Mouse (Mus musculus) limb, embryonic 14.5 days (tissue): ENCODE data around the gene Slpi. TPM values are rescaled to one million over a fixed set of nuclear protein-coding genes. Genes with fewer than 3 reads are reported as not detected.

ENCODE experiments used
- ATAC-seq: fragments of 200-750 bp; cut with Nextera tagmentation; 2 replicates; pipeline ENCODE4 v1.8.0; 2017; ENCODE audit warnings: low read depth, moderate number of reproducible peaks, moderate TSS enrichment; ENCODE audit not compliant: low FRiP score
- DNase-seq: peaks from one replicate; pipeline ENCODE4 v3.0.0-alpha.2; 2015; ENCODE audit warnings: low spot score
- H3K27ac ChIP-seq: fragments of 300-500 bp; sonication (generic); replicated peaks from 2 replicates; pipeline ENCODE4 v1.5.1; 2014; ENCODE audit warnings: low read depth, mild to moderate bottlenecking, low read length, moderate library complexity, mixed read lengths
- H3K27me3 ChIP-seq: fragments of 300-500 bp; sonication (generic); 2 replicates; pipeline ENCODE4 v1.6.1; 2014; ENCODE audit warnings: low read length, mixed read lengths; ENCODE audit not compliant: control insufficient read depth, insufficient read depth
- H3K36me3 ChIP-seq: fragments of 300-500 bp; sonication (generic); 2 replicates; pipeline ENCODE4 v1.6.1; 2014; ENCODE audit warnings: mild to moderate bottlenecking, low read length, moderate library complexity, mixed read lengths; ENCODE audit not compliant: control insufficient read depth, insufficient read depth
- H3K4me1 ChIP-seq: fragments of 300-500 bp; sonication (generic); 2 replicates; pipeline ENCODE4 v1.6.1; 2014; ENCODE audit warnings: antibody characterized with exemption, low read length, mixed read lengths; ENCODE audit not compliant: control insufficient read depth, insufficient read depth
- H3K4me2 ChIP-seq: fragments of 300-500 bp; sonication (generic); replicated peaks from 2 replicates; pipeline ENCODE4 v1.6.1; 2014; ENCODE audit warnings: low read depth, mild to moderate bottlenecking, low read length, moderate library complexity; ENCODE audit not compliant: severe bottlenecking
- H3K4me3 ChIP-seq: fragments of 300-500 bp; sonication (generic); replicated peaks from 2 replicates; pipeline ENCODE4 v1.5.1; 2014; ENCODE audit warnings: low read length
- H3K9ac ChIP-seq: fragments of 300-500 bp; sonication (generic); 2 replicates; pipeline ENCODE4 v1.6.1; 2014; ENCODE audit warnings: mild to moderate bottlenecking, low read depth, low read length, moderate library complexity; ENCODE audit not compliant: severe bottlenecking
- H3K9me3 ChIP-seq: fragments of 300-500 bp; sonication (generic); 2 replicates; pipeline ENCODE4 v1.6.1; 2016; ENCODE audit warnings: low read length; ENCODE audit not compliant: control insufficient read depth
- POLR2A ChIP-seq: fragments of 200-500 bp; IDR thresholded peaks from 2 replicates; pipeline ENCODE4 v1.8.0; 2012; ENCODE audit warnings: inconsistent platforms, mild to moderate bottlenecking, moderate library complexity, borderline replicate concordance; ENCODE audit not compliant: insufficient read depth, insufficient read length; ENCODE audit errors: extremely low read depth
- WGBS: fragments of 180-500 bp; shearing (Covaris S2); extraction: QIAGEN DNeasy Blood & Tissue Kit; methylation state at CpG from one replicate; pipeline ENCODE4 v1.1.7; 2014; 5-methylcytosine and 5-hydroxymethylcytosine counted together
- polyA plus RNA-seq, 2 experiments: library from polyadenylated mRNA; depleted of rRNA in 1 of 2; stranded (reverse) in 1 of 2; unstranded in 1 of 2; fragments of >200 nt; fragmentation: Nextera tagmentation in 1 of 2; extraction: Ambion mirVana in 1 of 2; gene quantifications; 2 replicates each; pipeline versions ENCODE4 v1.2.1 to v1.2.3; 2012 to 2014

The Slpi gene
- polyA plus RNA-seq, 2 experiments, result 1.1 to 5.1 TPM

DNA sequence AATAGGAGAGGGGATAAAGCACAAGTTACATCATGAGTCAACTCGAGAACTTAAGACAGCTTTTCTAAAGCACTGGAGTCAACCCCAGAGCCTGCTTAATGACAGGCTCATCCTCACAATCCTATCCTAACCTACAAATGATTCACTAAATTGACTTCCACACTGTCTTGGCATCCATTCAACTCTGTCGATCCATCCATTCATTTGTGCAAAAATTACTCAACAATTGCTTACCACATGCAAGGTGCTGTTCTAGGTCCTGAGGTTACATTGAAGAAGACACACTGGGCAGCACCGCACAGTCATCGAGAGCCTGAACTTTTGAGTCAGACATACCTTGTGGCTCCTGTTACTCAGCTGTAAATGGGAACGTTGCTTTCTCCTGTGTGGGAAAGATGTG, 29.9 kb downstream of the Slpi start:
- H3K4me3 ChIP-seq, result no peak overlapping the region
- no peak overlapping the region for H3K9ac ChIP-seq
- no peaks in the 10 kb centered on the region for H3K4me1 ChIP-seq
- H3K27me3 ChIP-seq, result no peaks in the 10 kb centered on the region
- ATAC-seq (no peak), DNase-seq (no peak)
- TF ChIP-seq POLR2A, result no peak
- H3K27ac ChIP-seq, result no peak overlapping the region
- H3K4me2 ChIP-seq, result no peak overlapping the region
- no peaks in the 10 kb centered on the region for H3K36me3 ChIP-seq
- 79% methylated on average over 5 of the region's 5 CpGs for WGBS
- no peaks in the 10 kb centered on the region for H3K9me3 ChIP-seq

DNA sequence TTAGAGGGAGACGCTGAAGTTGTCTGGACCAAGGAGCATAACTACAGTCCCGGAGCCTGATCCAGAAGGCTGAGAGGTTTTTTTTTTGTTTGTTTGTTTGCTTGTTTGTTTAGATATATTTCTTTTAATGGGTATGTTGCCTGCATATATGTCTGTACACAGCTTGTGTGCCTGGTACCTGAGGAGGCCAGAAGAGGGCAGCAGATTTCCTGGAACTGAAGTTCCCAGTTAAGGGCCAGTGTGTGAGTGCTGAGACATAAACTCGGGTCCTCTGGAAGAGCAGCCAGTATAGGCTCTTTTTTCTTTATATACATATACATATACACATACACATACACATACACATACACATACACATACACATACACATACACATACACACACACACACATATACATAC, 30.5 kb downstream of the Slpi start:
- DNase-seq (no peak), ATAC-seq (no peak)
- Histone ChIP-seq H3K27me3 (no peaks in the 10 kb centered on the region), H3K27ac (no peak overlapping the region), H3K4me3 (no peak overlapping the region), H3K9me3 (no peaks in the 10 kb centered on the region), H3K9ac (no peak overlapping the region), H3K36me3 (no peaks in the 10 kb centered on the region), H3K4me1 (no peaks in the 10 kb centered on the region), H3K4me2 (no peak overlapping the region)
- no peak for TF ChIP-seq POLR2A
- 91% methylated on average over 3 of the region's 3 CpGs for WGBS

GRCm38 (mm10) chr2:164356177-164356967, 32.5 kb downstream of the Slpi start:
- DNase-seq, result no peak
- 73% methylated on average over 11 of the region's 11 CpGs for WGBS

GRCm38 (mm10) chr2:164353356-164353755, 35.5 kb downstream of the Slpi start:
- H3K27me3 ChIP-seq, result no peaks in the 10 kb centered on the region
- DNase-seq, result no peak
- H3K9ac ChIP-seq, result no peak overlapping the region
- no peak for ATAC-seq
- H3K4me2 ChIP-seq, result no peak overlapping the region
- no peak overlapping the region for H3K4me3 ChIP-seq
- TF ChIP-seq POLR2A, result no peak
- no peaks in the 10 kb centered on the region for H3K36me3 ChIP-seq
- H3K9me3 ChIP-seq, result no peaks in the 10 kb centered on the region
- no peaks in the 10 kb centered on the region for H3K4me1 ChIP-seq
- 84% methylated on average over 11 of the region's 11 CpGs for WGBS
- no peak overlapping the region for H3K27ac ChIP-seq

More at GRCm38 (mm10) chr2:164356177-164356967, 32.5 kb downstream of the Slpi start:
- H3K4me1 ChIP-seq, result no peaks in the 10 kb centered on the region
- no peaks in the 10 kb centered on the region for H3K36me3 ChIP-seq
- ATAC-seq, result no peak
- no peak overlapping the region for H3K4me2 ChIP-seq
- no peak overlapping the region for H3K4me3 ChIP-seq
- no peaks in the 10 kb centered on the region for H3K27me3 ChIP-seq
- no peaks in the 10 kb centered on the region for H3K9me3 ChIP-seq
- no peak overlapping the region for H3K27ac ChIP-seq
- H3K9ac ChIP-seq, result no peak overlapping the region
- no peak for TF ChIP-seq POLR2A

GRCm38 (mm10) chr2:164352697-164353096, 36.2 kb downstream of the Slpi start:
- H3K9ac ChIP-seq, result no peak overlapping the region
- H3K4me2 ChIP-seq, result no peak overlapping the region
- H3K4me1 ChIP-seq, result no peaks in the 10 kb centered on the region
- H3K27ac ChIP-seq, result no peak overlapping the region
- TF ChIP-seq POLR2A, result no peak
- ATAC-seq (no peak), DNase-seq (no peak)
- 92% methylated on average over 3 of the region's 3 CpGs for WGBS
- no peak overlapping the region for H3K4me3 ChIP-seq
- H3K9me3 ChIP-seq, result no peaks in the 10 kb centered on the region
- H3K27me3 ChIP-seq, result no peaks in the 10 kb centered on the region
- H3K36me3 ChIP-seq, result no peaks in the 10 kb centered on the region
